Mouse (Mus musculus) myocyte (in vitro differentiated cells): ENCODE measurements at regions not wholly inside any gene's neighbourhood (a gene's known extent, or its start where the extent isn't known, plus 50 kb on each side); places are given as distances from the start of the nearest gene placed in this dataset.
"Not testable (repeated sequence)": the region's sequence is repeated elsewhere in the genome, so short reads cannot be mapped to it uniquely, and the experiment has no call there.

ENCODE experiments used
- H3K27me3 ChIP-seq: one replicate; pipeline ENCODE4 v1.6.1; 2011; ENCODE audit not compliant: control insufficient read depth, insufficient read depth, insufficient read length
- H3K36me3 ChIP-seq: one replicate; pipeline ENCODE4 v1.6.1; 2011; ENCODE audit not compliant: control insufficient read depth, insufficient read depth
- H3K4me2 ChIP-seq: one replicate; pipeline ENCODE4 v1.6.1; 2011; ENCODE audit warnings: low read depth, control low read depth
- H3K4me3 ChIP-seq: one replicate; pipeline ENCODE4 v1.5.1; 2011; ENCODE audit warnings: mild to moderate bottlenecking, control low read depth, moderate library complexity
- H3K79me2 ChIP-seq: one replicate; pipeline ENCODE4 v1.6.1; 2011; ENCODE audit not compliant: control insufficient read depth, insufficient read depth
- H3ac ChIP-seq: one replicate; pipeline ENCODE4 v1.6.1; 2011; ENCODE audit not compliant: control insufficient read depth, insufficient read length
- CEBPB ChIP-seq: IDR thresholded peaks from 2 replicates; pipeline ENCODE4 v1.6.1; 2011; ENCODE audit warnings: mild to moderate bottlenecking, moderate library complexity; ENCODE audit not compliant: poor library complexity, insufficient read depth, severe bottlenecking
- E2F4 ChIP-seq: IDR thresholded peaks from one replicate; pipeline ENCODE4 v1.6.1; 2011; ENCODE audit warnings: mild to moderate bottlenecking, control low read depth, moderate library complexity; ENCODE audit not compliant: insufficient read depth
- MYOD1 ChIP-seq, 3 experiments: IDR thresholded peaks; one replicate each; pipeline ENCODE4 v1.6.1; 2011; ENCODE audit warnings: control low read depth in 2 of 3, low read depth in 2 of 3, mild to moderate bottlenecking in 2 of 3, moderate library complexity in 1 of 3; ENCODE audit not compliant: insufficient read length in 2 of 3, control insufficient read depth in 1 of 3
- POLR2A ChIP-seq: IDR thresholded peaks from one replicate; pipeline ENCODE4 v1.6.1; 2011; ENCODE audit warnings: low read depth, mild to moderate bottlenecking, control low read depth, moderate library complexity; ENCODE audit not compliant: insufficient read length
- POLR2AphosphoS2 ChIP-seq: IDR thresholded peaks from one replicate; pipeline ENCODE4 v1.6.1; 2011; ENCODE audit warnings: low read depth, control low read depth; ENCODE audit not compliant: insufficient read length
- REST ChIP-seq: IDR thresholded peaks from one replicate; pipeline ENCODE4 v1.6.1; 2011; ENCODE audit warnings: mild to moderate bottlenecking, control low read depth, moderate library complexity; ENCODE audit not compliant: insufficient read depth, insufficient read length
- TCF12 ChIP-seq: IDR thresholded peaks from one replicate; pipeline ENCODE4 v1.6.1; 2011; ENCODE audit warnings: mild to moderate bottlenecking, control low read depth; ENCODE audit not compliant: poor library complexity, insufficient read depth, severe bottlenecking
- TCF3 ChIP-seq: IDR thresholded peaks from one replicate; pipeline ENCODE4 v1.6.1; 2011; ENCODE audit warnings: low read depth, control low read depth; ENCODE audit not compliant: insufficient read length
- USF1 ChIP-seq: IDR thresholded peaks from one replicate; pipeline ENCODE4 v1.6.1; 2011; ENCODE audit warnings: low read depth, mild to moderate bottlenecking, control low read depth, moderate library complexity

DNA sequence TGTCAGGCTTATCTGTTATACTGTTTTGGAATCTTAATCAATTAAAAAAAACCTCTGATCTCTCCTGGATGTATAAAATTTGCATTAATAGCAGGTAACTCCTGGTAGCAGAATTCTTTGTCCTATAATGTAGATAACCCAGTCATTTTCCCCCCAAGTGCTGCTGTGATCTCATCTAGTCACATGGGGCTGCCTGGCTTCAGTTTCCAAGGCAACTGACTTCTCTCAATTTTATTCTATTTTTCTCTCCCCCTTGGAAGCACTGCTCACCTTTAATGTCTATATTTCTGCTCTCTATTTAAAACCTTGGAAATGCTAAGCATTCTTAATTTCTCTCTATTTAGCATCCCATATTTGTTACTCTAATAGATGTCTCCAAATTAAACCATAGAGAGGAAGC, 515.1 kb downstream of the Gm4340 start:
- Histone ChIP-seq H3ac (no peak overlapping the region), H3K4me3 (no peak overlapping the region), H3K27me3 (no peaks in the 10 kb centered on the region), H3K4me2 (no peak overlapping the region), H3K79me2 (no peaks in the 10 kb centered on the region), H3K36me3 (no peaks in the 10 kb centered on the region)
- TF ChIP-seq TCF12 (no peak), POLR2AphosphoS2 (no peak), TCF3 (no peak), USF1 (no peak), REST (no peak), CEBPB (no peak), POLR2A (no peak), MYOD1 (IDR thresholded peaks at IDR 0.05; ENCODE audit: control insufficient read depth in 1 of 3, insufficient read length in 2 of 3, low read depth in 2 of 3) (no peak), E2F4 (no peak)

GRCm38 (mm10) chr10:104713281-104713915, 519.6 kb downstream of the Gm4340 start:
- H3K27me3 ChIP-seq, H3K4me3 ChIP-seq, H3K4me2 ChIP-seq, H3K36me3 ChIP-seq, H3K79me2 ChIP-seq, H3ac ChIP-seq: not testable (repeated sequence)
